Mouse (Mus musculus): ENCODE measurements at regions not wholly inside any gene's neighbourhood (a gene's known extent, or its start where the extent isn't known, plus 50 kb on each side); places are given as distances from the start of the nearest gene placed in this dataset.
A peak's percentile ranks its signal among the peaks of the same experiment; 100 is the strongest.

DNA sequence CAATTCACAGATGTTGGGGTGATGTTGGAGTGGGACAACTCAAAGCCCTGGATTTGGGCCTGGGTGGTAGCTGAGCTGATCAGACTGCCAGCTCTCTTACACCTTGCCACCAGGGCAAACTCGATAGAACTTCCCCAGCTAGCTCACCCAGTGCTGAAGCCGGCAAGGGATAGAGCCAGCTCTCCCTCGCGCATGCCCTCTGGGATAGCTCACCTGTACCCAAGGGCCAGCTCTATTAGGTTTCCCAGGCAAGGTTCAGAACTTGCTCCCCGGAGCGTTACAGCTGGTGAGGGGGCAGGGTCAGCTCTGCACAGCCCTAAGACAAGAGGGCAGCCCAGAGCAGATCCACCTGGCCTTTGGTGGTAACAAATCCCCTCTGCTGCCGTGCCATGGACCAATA lies 54.1 kb upstream of the 1700012A03Rik start:
- DNase-seq: no peak

DNA sequence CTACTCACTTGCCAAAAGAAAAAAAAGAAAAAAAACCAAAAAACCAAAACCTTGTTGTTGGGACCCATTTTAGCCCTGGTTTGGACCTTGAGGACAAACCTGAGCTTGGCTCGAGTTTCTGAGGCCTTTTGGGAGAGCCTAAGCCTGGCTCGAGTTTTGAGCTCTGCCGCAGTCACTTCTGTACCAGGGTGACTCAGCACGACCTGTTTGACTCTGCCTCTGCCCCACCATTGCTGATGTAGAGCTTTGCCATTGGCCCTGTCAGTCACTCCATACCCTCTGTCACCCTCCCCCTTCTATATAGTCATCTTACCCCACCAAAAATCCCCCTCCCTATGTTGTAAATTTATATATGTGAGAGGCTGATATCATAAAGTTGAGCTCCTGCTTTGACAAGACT lies 54.8 kb upstream of the 1700012A03Rik start:
- DNase-seq: no peak

- DNase-seq: no peak
Observed at GRCm38 (mm10) chr6:31985698-31986097, 64.3 kb upstream of the 1700012A03Rik start.

- no peak for DNase-seq
Observed at GRCm38 (mm10) chr6:31976705-31977104, 73.3 kb upstream of the 1700012A03Rik start.

- peak in 1 of 2 experiments; percentile 25 for DNase-seq
Observed at GRCm38 (mm10) chr6:31948063-31948481, 102.0 kb upstream of the 1700012A03Rik start.

GRCm38 (mm10) chr6:31946572-31946971 lies 103.5 kb upstream of the 1700012A03Rik start:
- no peak for DNase-seq

DNA sequence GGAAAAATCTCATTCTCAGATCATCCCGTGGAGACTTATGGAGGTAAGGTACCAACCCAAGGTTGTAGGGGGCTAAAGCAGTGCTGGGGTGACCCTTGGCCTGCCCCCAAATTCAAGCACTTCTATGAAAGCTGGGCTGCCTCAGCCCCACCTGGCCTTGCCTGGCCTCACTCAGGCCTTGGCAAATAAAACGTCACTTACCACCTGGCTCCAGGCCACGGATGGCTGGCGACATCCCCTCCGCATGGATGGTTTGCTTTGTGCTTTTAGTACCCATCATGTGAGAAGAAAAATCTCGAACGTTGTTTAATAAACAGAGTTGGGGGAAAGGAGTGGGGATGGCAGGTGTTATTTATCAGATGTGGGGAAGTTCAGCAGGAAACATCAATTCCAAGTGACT lies 104.7 kb upstream of the 1700012A03Rik start:
- no peak for DNase-seq

- no peak for DNase-seq
Observed at GRCm38 (mm10) chr6:31944546-31944945, 105.5 kb upstream of the 1700012A03Rik start.

DNA sequence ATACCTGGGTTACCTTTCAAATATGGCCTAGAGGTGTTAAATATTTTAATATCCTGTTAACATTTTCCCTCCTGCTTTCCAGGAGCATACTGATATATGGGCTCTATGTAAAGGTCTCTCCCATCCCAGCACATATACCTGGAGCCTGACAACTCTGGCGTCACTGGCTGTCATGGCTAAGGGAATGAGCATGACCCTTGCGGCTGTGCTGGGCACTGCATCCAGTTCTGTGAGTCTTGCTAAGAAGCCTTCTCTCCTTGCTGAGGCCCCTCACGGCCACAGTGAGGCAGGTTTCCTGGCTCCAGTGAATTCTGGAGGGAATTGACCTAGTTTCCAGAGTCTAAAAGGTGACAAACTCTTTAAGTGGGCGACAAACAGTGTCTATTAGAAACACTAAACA lies 107.3 kb upstream of the 1700012A03Rik start:
- no peak for DNase-seq

GRCm38 (mm10) chr6:31938216-31938814 lies 111.7 kb upstream of the 1700012A03Rik start:
- peak; percentile 86 to 88 for DNase-seq

GRCm38 (mm10) chr6:31937146-31937545 lies 112.9 kb upstream of the 1700012A03Rik start:
- DNase-seq: no peak

GRCm38 (mm10) chr6:31934826-31935225 lies 115.2 kb upstream of the 1700012A03Rik start:
- DNase-seq: no peak

GRCm38 (mm10) chr6:31933956-31934355 lies 116.1 kb upstream of the 1700012A03Rik start:
- no peak for DNase-seq

- no peak for DNase-seq
Observed at GRCm38 (mm10) chr6:31933364-31933763, 116.7 kb upstream of the 1700012A03Rik start.

- no peak for DNase-seq
Observed at GRCm38 (mm10) chr6:31931116-31931515, 118.9 kb upstream of the 1700012A03Rik start.

GRCm38 (mm10) chr6:31929165-31929564 lies 120.9 kb upstream of the 1700012A03Rik start:
- peak; percentile 56 for DNase-seq

GRCm38 (mm10) chr6:31927181-31927580 lies 122.9 kb upstream of the 1700012A03Rik start:
- DNase-seq: peak in 1 of 2 experiments; percentile 26

DNA sequence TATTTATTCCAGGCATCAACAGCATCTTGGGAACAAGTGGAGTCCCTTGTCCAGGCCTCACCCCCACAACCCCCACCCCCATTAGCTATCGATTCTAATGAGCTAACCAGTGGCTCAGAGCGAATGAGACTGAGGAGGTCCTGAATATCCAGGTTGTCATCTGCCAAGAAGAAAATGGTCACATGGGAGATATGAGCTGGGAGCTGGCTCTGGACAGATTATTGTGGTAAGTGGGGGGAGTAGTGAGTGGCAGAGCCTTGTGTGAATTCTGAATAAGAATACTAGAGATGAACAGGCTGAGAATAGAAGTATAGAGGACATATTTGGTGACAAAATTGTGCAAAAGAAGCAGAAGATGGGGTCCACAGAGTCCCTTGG lies 125.4 kb upstream of the 1700012A03Rik start:
- DNase-seq: no peak

GRCm38 (mm10) chr6:31923951-31924668 lies 125.9 kb upstream of the 1700012A03Rik start:
- DNase-seq: peak in 1 of 2 experiments; percentile 34

- DNase-seq: peak in 1 of 2 experiments; percentile 21
Observed at GRCm38 (mm10) chr6:31921561-31922152, 128.4 kb upstream of the 1700012A03Rik start.

- DNase-seq: peak; percentile 73 to 74
Observed at GRCm38 (mm10) chr6:31917411-31918131, 132.5 kb upstream of the 1700012A03Rik start.

GRCm38 (mm10) chr6:31901791-31902190 lies 148.3 kb upstream of the 1700012A03Rik start:
- no peak for DNase-seq

DNA sequence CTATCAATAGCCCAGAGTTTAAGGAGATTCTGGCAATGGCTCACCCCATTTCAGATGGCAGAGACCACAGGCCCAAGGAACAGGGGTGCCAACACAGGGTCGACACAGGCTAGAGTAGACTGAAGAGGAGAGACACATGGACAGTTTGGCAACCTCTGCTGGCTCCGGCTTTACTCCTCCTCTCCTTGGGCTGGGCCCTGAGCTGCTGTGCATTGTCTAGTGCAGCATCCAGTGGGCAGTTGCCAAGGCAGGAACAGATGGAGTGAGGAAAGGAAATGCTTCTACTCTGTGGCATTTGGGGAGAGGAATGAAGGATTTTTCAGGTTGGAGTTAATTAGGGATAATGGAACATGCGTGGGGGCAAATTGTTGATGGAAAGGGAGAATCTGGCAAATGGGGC lies 151.0 kb upstream of the 1700012A03Rik start:
- DNase-seq: peak; percentile 42 to 51

Data from layer of hippocampus, postnatal 36 days (tissue).